Mouse (Mus musculus) kidney, embryonic 15.5 days (tissue): Measurements from ENCODE around the gene Gpr152. TPM values are rescaled to one million over a fixed set of nuclear protein-coding genes. Genes with fewer than 3 reads are reported as not detected.
"Not testable (repeated sequence)": the region's sequence is repeated elsewhere in the genome, so short reads cannot be mapped to it uniquely, and the experiment has no call there.

Experiments
- ATAC-seq: fragments of 200-750 bp; cut with Nextera tagmentation; replicated peaks from 2 replicates; pipeline ENCODE4 v1.8.0; 2017; ENCODE audit warnings: moderate TSS enrichment; ENCODE audit not compliant: low FRiP score
- H3K27ac ChIP-seq: fragments of 300-500 bp; sonication (generic); 2 replicates; pipeline ENCODE4 v1.5.1; 2015; ENCODE audit warnings: mild to moderate bottlenecking, inconsistent platforms
- H3K27me3 ChIP-seq: fragments of 300-500 bp; sonication (generic); 2 replicates; pipeline ENCODE4 v1.6.1; 2015; ENCODE audit warnings: inconsistent platforms
- H3K36me3 ChIP-seq: fragments of 300-500 bp; sonication (generic); 2 replicates; pipeline ENCODE4 v1.6.1; 2015; ENCODE audit warnings: inconsistent platforms
- H3K4me1 ChIP-seq: fragments of 300-500 bp; sonication (generic); 2 replicates; pipeline ENCODE4 v1.6.1; 2015; ENCODE audit warnings: inconsistent platforms
- H3K4me2 ChIP-seq: fragments of 300-500 bp; sonication (generic); 2 replicates; pipeline ENCODE4 v1.6.1; 2015; ENCODE audit warnings: moderate library complexity, mild to moderate bottlenecking, inconsistent platforms
- H3K4me3 ChIP-seq: fragments of 300-500 bp; sonication (generic); replicated peaks from 2 replicates; pipeline ENCODE4 v1.5.1; 2015; ENCODE audit warnings: mild to moderate bottlenecking, inconsistent platforms
- H3K9ac ChIP-seq: fragments of 300-500 bp; sonication (generic); 2 replicates; pipeline ENCODE4 v1.6.1; 2015; ENCODE audit warnings: mild to moderate bottlenecking, inconsistent platforms
- H3K9me3 ChIP-seq: fragments of 300-500 bp; sonication (generic); replicated peaks from 2 replicates; pipeline ENCODE4 v1.6.1; 2016; ENCODE audit warnings: inconsistent platforms
- WGBS: fragments of 180-500 bp; shearing (Covaris S2); methylation state at CpG from one replicate; pipeline ENCODE4 v1.1.7; 2015; ENCODE audit warnings: mixed read lengths; 5-methylcytosine and 5-hydroxymethylcytosine counted together
- polyA plus RNA-seq: library from polyadenylated mRNA; unstranded; fragments of >200 nt; fragmentation: Nextera tagmentation; extraction: Ambion mirVana; gene quantifications from 2 replicates; pipeline ENCODE4 v1.2.1, GENCODE M21; 2015

Gene Gpr152
- polyA plus RNA-seq, 1 experiment from 2014 or later: not detected

DNA sequence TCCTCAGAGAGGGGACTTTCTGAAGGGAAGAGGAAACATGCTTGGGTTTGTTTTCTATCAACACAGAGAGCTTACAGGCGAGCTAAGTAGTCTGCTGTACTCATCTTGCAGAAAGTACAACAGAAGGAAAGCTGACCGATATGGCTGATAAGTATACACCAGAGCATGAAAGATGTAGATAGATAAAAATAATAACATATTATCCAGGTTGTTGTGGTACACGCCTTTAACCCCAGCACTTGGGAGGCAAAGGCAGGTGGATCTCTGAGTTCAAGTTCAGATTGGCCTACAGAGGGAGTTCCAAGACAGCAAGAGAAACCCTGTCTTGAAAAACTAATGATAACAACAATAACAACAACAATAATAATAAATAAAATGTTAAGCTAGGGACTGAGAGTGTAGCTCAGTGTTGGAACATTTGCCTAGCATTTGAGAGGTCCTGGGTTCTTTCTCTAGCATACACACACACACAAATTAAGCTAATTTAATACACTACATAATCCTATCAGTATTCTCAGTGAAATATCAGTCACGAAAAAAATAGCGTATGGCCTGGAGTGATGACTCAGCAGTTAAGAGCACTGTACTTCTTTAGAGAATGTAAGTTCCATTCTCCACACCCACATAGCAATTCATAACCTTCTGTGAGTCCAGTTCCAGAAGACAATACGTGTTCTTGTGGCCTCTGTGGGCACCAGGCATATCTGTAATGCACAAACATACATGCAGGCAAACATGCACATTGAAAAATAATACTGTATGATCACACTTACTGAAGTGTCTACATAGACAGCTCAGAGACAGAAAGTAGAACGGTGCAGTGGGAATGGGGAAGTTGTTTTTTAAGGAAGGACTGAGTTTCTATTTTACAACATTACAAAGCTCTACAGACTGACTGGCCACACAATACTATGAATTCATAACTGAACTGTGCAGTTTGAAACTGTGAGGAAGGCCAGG, 16.9 kb upstream of the Gpr152 start:
- 84% methylated on average over 7 of the region's 7 CpGs for WGBS
- Histone ChIP-seq H3K27me3 (no peaks in the 10 kb centered on the region), H3K4me3 (no peak overlapping the region), H3K4me2 (no peak overlapping the region), H3K4me1 (peaks cover 40% of the 10 kb centered on the region), H3K9me3 (no peaks in the 10 kb centered on the region), H3K27ac (no peak overlapping the region), H3K36me3 (peaks cover 8% of the 10 kb centered on the region), H3K9ac (no peak overlapping the region)
- no peak for ATAC-seq

DNA sequence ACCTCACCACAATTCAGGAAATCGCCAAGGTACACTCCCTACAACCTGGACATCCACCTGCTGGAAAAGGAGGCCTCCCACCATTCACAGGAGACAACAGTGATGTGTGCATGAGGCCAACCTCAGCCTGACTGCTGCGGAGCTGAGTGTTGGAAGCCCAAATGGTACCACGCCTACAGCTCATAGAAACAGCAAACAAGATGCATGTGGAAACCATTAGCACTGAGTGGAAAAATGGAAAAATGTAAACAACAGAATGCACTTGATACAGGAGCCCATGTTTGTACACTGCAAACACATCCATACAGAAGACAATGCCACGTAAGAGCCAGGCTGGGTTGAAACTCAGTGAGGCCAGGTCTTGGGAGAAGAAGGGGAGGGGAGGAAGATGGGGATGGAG, 15.2 kb upstream of the Gpr152 start:
- H3K4me3 ChIP-seq: no peak overlapping the region
- no peak overlapping the region for H3K4me2 ChIP-seq
- H3K27ac ChIP-seq: no peak overlapping the region
- ATAC-seq: no peak
- no peaks in the 10 kb centered on the region for H3K27me3 ChIP-seq
- no peak overlapping the region for H3K9ac ChIP-seq
- no peaks in the 10 kb centered on the region for H3K9me3 ChIP-seq
- H3K4me1 ChIP-seq: peaks cover 41% of the 10 kb centered on the region
- 76% methylated on average over 4 of the region's 4 CpGs for WGBS
- peaks cover 18% of the 10 kb centered on the region for H3K36me3 ChIP-seq

DNA sequence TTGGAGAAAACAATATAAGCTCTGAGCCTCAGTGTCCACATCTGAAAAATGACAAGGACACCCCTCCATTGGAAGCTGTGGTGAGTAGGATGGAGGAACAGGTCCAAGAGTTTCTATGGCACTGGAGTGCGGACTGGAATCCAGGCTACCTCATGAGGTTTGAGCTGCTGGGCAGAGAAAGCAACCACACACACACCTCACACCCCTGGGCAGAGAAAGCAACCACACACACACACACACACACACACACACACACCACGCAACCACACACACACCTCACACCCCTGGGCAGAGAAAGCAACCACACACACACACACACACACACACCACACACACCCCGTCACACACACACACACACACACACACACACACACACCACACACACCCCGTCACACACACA, 14.3 kb upstream of the Gpr152 start:
- H3K4me1 ChIP-seq: peaks cover 38% of the 10 kb centered on the region
- H3K27ac ChIP-seq: peak overlapping the region; percentile 37; the same call in 1 of the 2 replicates
- 7% methylated on average over 4 of the region's 4 CpGs for WGBS
- H3K4me3 ChIP-seq: peak overlapping the region; percentile 91
- H3K4me2 ChIP-seq: peak overlapping the region; percentile 84
- peaks cover 26% of the 10 kb centered on the region for H3K36me3 ChIP-seq
- not testable (repeated sequence) for H3K9me3 ChIP-seq, H3K27me3 ChIP-seq
- ATAC-seq: peak; percentile 43
- H3K9ac ChIP-seq: peak overlapping the region; percentile 39; the same call in 1 of the 2 replicates

DNA sequence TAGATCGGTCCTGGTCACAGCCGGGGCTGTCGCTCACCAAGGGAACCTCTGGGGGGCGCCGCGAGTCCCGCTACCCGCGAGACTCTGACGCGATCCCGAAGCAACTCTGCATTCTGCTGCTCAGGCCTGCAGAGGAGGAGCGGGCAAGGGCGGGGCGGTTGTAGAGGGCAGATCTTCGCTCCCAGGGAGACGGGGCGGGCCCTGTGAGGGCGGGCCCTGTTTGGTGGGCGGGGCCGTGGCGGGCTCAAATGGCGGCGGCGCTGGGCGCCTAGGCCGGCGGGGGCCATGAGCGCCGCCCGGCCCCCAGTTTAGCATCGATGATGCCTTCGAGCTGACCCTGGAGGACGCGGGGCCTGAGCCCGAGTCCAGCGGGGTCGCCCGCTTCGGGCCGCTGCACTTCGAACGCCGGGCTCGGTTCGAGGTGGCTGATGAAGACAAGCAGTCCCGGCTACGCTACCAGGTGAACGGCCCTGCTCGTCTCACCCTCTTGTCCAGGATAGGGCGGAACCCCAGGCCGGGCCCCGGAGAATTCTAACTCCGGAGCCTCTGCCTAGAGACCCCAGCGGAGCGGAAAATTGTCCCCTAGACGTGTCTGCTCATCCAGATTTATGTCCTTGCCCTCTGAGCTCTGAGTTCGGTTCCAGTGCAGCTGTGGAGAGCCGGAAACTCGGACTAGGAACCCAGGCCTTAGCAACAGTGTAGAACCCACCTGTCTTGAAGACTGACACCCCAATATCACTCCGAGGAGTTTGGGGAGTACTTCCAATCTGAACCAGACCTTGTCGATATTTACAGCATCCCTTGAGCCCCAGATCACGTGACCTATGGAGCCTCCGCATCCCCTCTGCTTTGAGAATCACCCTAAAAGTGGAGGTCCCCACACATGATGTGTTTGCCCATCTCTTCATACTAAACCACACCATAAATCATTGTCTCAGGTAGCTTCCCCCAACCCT, 13.6 kb upstream of the Gpr152 start, which contains the start of gene Aip:
Aip (minus strand) TSS at position 118 of the 956 bp plus-strand sequence.
- H3K27me3 ChIP-seq: no peaks in the 10 kb centered on the region
- H3K36me3 ChIP-seq: peaks cover 27% of the 10 kb centered on the region
- H3K4me2 ChIP-seq: peak within 1 kb of the TSS; percentile 84
- H3K27ac ChIP-seq: peak within 1 kb of the TSS; percentile 74
- H3K4me3 ChIP-seq: peak within 1 kb of the TSS; percentile 91
- H3K9me3 ChIP-seq: no peaks in the 10 kb centered on the region
- peak; percentile 95 for ATAC-seq
- under 1% methylated on average over 56 of the region's 64 CpGs for WGBS
- H3K4me1 ChIP-seq: peaks cover 31% of the 10 kb centered on the region
- peak within 1 kb of the TSS; percentile 85 for H3K9ac ChIP-seq

DNA sequence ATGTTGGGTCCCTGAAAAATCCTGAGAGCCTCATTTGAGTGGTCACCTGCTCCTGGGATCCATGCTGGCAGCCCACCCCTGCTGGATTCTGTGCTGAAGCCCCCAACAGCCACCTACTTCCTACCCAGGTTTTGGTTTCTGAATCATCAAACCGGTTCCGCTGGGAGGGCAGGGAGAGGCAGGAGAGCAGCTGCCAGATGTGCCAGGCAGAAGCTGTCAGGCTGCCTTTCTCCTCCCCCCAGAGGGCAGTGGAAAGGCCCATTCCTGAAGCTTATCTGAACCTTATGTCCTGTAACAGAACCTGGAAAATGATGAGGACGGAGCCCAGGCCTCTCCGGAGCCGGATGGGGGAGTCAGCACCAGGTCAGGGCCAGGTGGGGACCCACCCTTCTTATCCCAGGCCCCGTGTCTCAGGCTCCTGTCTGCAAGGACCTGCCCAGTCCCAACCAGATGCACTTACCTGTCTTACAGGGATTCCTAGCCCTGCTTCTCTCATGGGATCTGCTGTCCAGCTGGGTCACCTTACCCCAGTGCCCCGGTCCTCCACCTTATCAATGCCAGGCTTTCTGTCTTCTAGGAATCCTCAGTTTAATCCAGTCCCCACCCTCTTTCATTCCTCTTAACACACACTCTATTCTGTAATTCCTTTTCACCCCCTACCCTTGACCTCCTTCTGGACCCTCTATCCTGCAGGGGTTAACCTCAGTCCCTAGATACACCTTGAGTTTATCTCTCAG, 12.7 kb upstream of the Gpr152 start:
- H3K4me1 ChIP-seq: peaks cover 25% of the 10 kb centered on the region
- no peak for ATAC-seq
- peak overlapping the region; percentile 85 for H3K9ac ChIP-seq
- peaks cover 36% of the 10 kb centered on the region for H3K36me3 ChIP-seq
- peak overlapping the region; percentile 91 for H3K4me3 ChIP-seq
- 43% methylated on average over 7 of the region's 7 CpGs for WGBS
- no peaks in the 10 kb centered on the region for H3K27me3 ChIP-seq
- peak overlapping the region; percentile 84 for H3K4me2 ChIP-seq
- peak overlapping the region; percentile 74; the same call in 1 of the 2 replicates for H3K27ac ChIP-seq
- no peaks in the 10 kb centered on the region for H3K9me3 ChIP-seq

DNA sequence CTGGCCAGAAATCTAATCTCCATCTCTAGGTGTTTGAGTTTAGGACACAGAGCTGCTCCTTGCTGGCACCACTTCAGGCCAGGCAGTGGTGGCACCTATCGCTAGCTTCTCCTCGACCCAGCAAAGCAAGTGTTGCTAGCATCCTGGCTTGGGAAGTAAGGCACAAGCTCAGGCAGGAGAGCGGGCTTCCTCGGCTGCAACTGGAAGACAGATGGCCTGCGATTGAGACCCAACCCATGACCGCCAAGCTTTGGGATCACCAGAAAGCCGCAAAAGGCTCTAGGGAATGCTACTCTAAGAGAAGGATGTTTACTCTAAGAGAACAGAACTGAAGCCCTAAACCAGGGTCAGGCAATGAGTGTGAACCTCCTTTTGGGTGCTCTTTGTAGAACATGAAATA, 10.1 kb upstream of the Gpr152 start:
- Histone ChIP-seq H3K36me3 (peaks cover 51% of the 10 kb centered on the region), H3K4me3 (no peak overlapping the region), H3K9ac (no peak overlapping the region), H3K9me3 (no peaks in the 10 kb centered on the region), H3K27me3 (no peaks in the 10 kb centered on the region), H3K4me1 (peaks cover 23% of the 10 kb centered on the region), H3K4me2 (no peak overlapping the region), H3K27ac (no peak overlapping the region)
- 94% methylated on average over 7 of the region's 7 CpGs for WGBS
- no peak for ATAC-seq

DNA sequence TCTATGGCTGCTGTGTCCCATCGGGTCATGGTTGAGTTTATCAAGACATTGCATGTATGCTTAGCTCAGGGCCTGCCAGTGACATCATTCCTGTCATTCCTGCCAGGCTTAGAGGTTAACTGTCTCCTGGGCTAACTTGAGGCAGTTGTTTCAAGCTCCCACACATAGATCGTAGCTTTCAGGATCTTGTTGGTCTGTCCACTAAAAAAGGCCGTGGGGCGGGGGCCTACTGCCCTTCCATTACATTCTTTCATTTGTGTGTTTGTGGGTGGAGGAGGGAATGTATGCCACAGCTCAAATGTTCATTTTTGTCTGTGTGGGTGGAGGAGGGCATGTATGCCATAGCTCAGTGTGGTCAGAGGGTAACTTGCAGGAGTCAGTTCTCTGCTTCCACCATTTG, 9.5 kb upstream of the Gpr152 start:
- H3K27ac ChIP-seq: no peak overlapping the region
- ATAC-seq: no peak
- H3K4me3 ChIP-seq: no peak overlapping the region
- no peaks in the 10 kb centered on the region for H3K9me3 ChIP-seq
- 85% methylated on average over 4 of the region's 4 CpGs for WGBS
- H3K4me2 ChIP-seq: no peak overlapping the region
- peaks cover 51% of the 10 kb centered on the region for H3K36me3 ChIP-seq
- H3K27me3 ChIP-seq: no peaks in the 10 kb centered on the region
- H3K4me1 ChIP-seq: peaks cover 18% of the 10 kb centered on the region
- H3K9ac ChIP-seq: no peak overlapping the region

DNA sequence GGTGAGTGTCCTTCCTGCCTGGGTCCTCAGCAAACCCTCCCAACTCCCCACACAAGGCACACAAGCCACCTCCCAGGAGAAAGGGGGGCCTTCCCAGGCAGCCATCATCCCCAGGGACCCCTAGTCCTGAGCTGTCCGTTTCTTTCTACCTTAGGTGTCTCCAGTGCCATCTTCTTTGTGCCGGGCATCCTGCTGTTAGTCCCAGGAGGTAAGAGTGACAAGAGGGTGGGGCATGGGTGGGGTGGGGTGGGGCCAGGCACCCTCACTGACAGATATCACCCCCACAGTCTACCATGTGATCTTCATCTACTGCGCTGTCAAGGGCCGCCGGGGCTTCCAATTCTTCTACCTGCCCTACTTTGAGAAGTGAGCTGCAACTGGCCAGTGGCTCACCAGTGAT, 8.5 kb upstream of the Gpr152 start:
- no peak for ATAC-seq
- Histone ChIP-seq H3K9me3 (no peaks in the 10 kb centered on the region), H3K9ac (0 out of 2 replicates have a peak overlapping the region, but pooled peaks have one; percentile 23), H3K4me1 (peaks cover 16% of the 10 kb centered on the region), H3K4me3 (no peak overlapping the region), H3K27ac (no peak overlapping the region), H3K27me3 (no peaks in the 10 kb centered on the region), H3K4me2 (no peak overlapping the region), H3K36me3 (peaks cover 51% of the 10 kb centered on the region)
- WGBS: 95% methylated on average over 5 of the region's 5 CpGs

DNA sequence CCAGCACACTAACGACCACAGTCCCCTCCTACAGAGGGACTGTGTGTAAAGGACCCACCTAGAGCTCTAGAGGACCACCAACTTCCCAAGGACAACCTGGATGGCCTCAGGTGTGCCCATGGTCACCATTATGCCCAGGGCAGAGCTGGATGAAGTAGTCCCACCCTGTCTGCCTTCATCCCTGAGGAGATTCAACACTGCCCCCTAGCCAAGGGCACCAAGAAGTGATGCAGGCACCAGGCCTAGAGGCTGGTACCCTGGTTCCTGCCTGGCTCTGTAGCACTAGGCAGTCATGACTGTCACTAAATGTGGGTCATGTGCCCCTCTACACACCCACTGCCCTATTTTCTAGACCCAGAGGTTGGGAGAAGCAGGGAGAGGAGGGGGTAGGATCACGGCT, 7.8 kb upstream of the Gpr152 start:
- 79% methylated on average over 2 of the region's 2 CpGs for WGBS
- Histone ChIP-seq H3K4me3 (no peak overlapping the region), H3K4me2 (no peak overlapping the region), H3K27ac (no peak overlapping the region), H3K36me3 (peaks cover 51% of the 10 kb centered on the region), H3K9ac (no peak overlapping the region), H3K27me3 (no peaks in the 10 kb centered on the region), H3K4me1 (peaks cover 10% of the 10 kb centered on the region), H3K9me3 (no peaks in the 10 kb centered on the region)
- ATAC-seq: no peak

DNA sequence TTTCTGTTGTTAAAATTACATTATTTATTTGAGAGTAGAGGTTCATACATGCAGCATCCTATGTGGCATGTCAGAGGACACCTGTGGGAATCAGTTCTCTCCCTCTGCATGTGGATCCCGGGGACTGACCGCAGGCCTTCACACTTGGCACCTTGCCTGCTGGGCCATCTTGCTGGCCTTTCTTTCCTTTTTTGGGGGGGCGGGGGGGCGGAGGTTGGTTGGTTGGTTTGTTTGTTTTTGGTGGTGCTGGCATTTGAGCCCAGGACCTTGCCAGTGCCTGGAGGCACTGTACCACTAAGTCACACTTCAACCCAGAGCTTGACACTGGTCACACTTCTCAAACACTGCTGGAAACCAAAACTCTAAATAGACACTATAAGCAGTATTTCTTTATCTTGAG, 5.2 kb upstream of the Gpr152 start:
- no peak overlapping the region for H3K4me3 ChIP-seq
- no peaks in the 10 kb centered on the region for H3K9me3 ChIP-seq
- H3K9ac ChIP-seq: no peak overlapping the region
- WGBS: 89% methylated on average over 4 of the region's 4 CpGs
- no peaks in the 10 kb centered on the region for H3K4me1 ChIP-seq
- peaks cover 34% of the 10 kb centered on the region for H3K36me3 ChIP-seq
- H3K27me3 ChIP-seq: no peaks in the 10 kb centered on the region
- H3K27ac ChIP-seq: no peak overlapping the region
- H3K4me2 ChIP-seq: no peak overlapping the region
- no peak for ATAC-seq

DNA sequence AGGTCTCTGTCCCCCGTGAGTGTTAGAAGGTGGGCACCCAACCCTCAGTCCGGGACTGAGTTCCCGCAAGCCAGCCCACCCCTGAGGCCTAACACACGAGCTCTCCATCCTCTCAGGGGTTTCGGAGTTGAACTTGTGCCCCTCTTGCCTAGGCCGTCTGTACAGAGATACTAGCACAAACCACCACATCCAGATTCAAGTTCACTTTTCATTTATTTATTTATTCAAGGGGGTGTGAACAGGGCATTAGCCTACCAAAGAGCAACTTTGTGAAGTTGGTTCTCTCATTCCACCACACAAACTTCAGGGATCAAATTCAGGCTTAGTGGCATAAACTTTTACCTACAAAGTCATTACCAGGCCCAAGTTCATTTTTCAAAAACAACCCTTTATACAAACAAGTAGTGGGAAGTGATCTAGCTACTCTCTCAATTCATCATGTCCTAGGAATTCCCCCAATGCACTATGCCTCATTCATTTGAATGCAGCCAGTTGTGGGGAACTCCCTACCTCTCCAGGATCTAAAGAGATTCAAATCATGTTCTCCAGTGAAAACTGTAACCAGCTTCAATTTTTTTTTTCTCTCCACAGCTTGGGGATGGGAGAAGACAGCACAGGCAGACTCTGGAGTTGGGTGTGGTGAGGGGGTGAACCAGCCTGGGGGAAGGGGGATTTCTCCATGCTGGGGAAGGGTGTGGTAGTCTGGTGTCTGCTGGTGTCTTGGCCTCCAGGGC, 4.2 kb upstream of the Gpr152 start:
- not testable (repeated sequence) for H3K9ac ChIP-seq, H3K4me3 ChIP-seq, ATAC-seq, H3K4me1 ChIP-seq, H3K4me2 ChIP-seq, H3K27ac ChIP-seq, H3K27me3 ChIP-seq, H3K9me3 ChIP-seq
- peaks cover 26% of the 10 kb centered on the region for H3K36me3 ChIP-seq
- WGBS: 78% methylated on average over 6 of the region's 6 CpGs
